Mouse (Mus musculus): ENCODE results near the gene 1700001C19Rik. TPM values are rescaled to one million over a fixed set of nuclear protein-coding genes. Genes with fewer than 3 reads are reported as not detected.

1700001C19Rik gene
- polyA plus RNA-seq, 2 experiments from 2014 or later, result not detected

DNA sequence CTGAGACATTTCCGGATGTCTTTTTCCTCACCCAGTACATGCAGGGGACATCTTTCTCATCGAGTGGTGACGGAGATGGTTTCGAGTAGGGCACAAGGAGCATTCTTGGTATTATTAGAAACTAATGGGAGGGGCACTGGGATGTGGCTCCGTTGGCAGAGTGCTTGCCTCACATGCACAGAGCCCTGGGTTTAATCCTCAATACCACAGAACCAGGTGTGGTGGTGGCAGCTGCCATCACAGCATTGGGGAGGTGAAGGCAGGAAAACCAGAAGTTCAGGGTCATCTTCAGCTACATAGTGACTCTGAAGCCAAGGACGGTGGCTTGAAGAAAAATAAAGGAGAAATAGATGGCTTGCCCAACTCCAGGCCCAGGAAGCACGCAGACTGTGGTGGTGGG lies 25.0 kb upstream of the 1700001C19Rik start:
- no peak for ATAC-seq

DNA sequence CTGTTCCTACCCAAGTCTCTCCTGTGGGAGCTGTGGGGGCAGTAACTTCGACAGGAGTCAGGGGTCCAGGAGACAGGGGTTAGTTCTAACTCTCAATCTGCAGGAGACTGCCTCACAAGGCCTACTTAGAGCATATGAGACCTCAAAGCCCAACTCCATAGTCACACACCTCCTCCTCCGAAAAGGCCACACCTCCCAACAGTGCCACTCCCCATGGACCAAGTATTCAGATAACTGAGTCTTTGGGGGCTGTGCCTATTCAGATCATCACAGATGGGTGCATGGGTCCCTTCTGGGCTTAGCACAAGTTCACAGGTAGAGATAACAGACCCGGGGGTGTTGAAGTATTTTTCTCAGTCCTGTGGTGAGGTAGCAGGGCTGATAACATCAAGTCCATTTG lies 24.5 kb upstream of the 1700001C19Rik start:
- ATAC-seq, result no peak

- no peak for ATAC-seq
These were observed 22.3 kb upstream of the 1700001C19Rik start for GRCm38 (mm10) chr17:47459341-47459919.

GRCm38 (mm10) chr17:47458936-47459335 lies 21.8 kb upstream of the 1700001C19Rik start:
- ATAC-seq, result no peak

DNA sequence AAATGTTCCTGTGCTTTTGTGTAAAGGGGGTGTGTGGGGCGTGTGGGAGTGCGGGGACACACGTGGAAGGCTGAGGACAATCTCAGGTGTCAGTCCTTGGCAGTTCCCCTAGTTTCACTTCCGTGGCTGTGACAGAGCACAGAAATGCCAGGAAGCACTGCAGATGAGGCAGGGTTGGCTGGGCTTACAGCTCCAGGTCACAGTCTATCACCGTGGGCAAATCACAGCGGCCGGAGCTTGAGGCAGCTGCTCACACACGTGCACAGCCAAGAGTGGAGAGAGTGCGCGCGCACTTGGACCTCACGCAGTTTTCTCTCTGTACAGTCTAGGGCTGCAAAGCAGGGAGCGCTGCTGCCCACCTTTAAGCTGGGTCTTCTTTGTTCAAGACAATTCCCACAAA lies 21.1 kb upstream of the 1700001C19Rik start:
- ATAC-seq, result no peak

DNA sequence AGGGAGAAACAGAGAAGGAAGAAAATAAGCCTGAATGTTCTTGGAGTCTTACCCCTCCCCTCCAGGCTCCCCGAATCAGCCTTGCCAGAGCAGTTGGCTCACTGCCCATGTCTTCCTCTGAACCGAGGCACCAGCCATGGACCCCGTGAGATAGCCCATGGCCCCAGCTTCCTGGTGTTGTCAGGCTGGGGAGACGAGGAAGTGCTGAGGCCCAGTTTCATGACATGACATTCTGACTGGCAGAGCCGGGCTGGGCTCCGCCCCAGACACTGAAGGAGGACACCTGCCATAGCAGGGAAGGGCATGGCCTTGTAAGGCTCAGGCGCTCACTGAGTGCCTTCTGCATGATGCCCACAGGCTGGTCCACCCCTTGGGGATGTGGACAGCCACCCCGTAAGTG lies 17.5 kb upstream of the 1700001C19Rik start:
- ATAC-seq, result no peak

- no peak for ATAC-seq
These were observed 15.7 kb upstream of the 1700001C19Rik start for GRCm38 (mm10) chr17:47452886-47453285.

DNA sequence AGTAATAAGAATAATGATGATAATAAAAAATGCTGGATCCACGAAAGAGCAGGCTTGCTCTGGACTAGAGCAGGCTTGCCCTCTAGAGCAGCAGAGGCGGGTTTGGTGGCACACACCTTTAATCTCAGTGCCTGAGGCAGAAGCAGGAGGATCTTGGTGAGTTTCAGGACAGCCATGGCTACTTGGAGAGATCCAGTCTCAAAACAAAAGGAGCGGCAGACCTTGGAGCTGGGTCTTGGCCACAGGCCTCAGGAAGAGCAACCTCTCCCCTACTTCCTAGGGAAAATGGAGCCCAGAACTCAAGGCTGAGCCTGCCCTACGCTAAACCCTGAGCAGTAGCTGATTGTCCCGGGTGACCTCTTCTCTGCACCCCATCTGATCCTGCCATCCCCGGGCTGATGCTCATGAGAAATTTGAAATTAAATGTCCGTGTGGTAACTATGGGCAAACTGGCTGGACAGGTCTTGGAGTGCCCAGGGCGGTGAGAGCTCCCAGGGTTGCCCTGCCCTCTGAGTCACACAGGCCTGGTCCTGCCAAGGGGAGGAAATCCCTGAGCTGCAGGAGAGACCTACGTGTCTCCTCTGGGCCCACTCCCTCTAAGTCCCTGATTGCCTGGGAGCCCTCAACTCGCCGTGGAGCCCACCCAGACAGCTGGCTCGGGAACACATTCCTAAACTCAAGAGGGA lies 13.8 kb upstream of the 1700001C19Rik start:
- ATAC-seq, result no peak

DNA sequence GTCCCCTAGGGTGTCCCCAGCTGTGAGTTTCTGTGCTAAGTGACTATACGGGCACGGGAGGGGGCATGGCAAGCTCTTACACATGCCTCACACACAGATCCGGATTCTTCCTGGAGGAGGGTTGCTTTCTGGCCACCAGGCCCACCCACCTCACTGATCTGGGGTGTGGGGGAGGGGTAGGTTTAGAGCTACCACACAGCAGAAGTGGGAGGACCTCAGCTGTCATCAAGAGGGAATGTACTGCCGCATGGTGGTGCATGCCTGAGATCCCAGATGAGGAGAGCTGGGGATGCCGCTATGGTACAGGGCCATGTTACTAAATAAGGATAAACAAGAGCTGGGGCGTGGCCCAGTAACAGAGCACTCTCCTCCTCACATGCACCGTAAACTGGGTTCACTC lies 13.1 kb upstream of the 1700001C19Rik start:
- ATAC-seq, result no peak

DNA sequence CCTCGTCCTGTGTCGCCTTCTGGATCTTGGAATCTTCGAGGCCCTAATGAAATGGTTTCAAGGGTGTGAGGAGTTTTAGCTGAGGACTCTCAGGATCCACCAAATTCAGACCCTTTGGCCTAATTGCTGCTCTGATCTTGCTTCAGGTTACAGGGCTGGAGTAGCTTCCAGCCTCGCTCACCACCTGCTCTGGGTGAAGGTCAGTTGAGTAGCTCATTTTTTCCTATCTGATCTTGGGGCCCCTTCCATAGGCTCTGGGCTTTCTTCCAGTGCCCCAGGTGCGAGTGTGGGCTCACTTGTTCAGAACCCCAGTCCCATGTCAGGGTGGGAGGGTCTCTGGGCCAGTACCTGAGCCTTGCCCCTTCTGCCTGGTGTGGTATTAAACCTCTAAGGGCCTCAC lies 12.3 kb upstream of the 1700001C19Rik start:
- no peak for ATAC-seq

DNA sequence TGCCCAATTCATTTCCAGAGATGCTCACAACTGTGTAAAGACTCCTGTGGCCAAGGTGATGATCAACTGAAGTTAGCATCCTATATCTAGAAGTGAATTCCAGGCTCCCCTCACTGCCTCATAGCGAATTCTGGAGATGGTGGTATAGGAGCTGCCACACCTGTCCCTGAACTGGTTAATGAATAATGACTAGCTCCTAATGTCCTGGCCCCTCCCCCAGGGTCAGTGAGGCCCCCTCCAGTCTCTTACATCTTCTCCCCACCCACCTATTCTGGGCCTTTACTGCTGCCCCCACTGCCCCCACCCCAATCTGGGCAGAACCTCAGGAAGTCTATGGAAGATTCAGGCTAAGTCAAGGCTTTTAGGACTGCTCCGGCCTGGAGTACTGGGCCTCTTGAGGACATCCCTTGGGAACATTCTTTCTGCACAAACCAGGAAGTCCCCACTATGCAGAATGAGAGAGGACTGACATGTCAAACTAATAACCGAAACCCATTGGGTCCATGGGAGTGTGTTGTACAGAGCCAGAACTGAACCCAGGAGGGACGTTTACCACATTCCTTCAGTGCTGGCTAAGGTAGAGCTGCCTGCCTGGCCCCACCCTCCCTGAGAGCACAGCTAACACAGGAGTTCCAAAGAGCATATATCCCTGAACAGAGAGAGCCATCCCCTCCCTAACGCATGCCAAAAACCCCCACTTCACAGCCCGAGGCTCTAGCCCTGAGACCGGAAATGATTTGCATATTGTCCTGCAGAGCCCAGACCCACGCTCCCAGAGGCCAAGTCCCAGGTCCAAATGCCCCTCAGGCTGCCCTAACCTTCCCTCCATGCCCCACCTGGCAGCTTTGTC lies 11.6 kb upstream of the 1700001C19Rik start:
- ATAC-seq, result no peak

DNA sequence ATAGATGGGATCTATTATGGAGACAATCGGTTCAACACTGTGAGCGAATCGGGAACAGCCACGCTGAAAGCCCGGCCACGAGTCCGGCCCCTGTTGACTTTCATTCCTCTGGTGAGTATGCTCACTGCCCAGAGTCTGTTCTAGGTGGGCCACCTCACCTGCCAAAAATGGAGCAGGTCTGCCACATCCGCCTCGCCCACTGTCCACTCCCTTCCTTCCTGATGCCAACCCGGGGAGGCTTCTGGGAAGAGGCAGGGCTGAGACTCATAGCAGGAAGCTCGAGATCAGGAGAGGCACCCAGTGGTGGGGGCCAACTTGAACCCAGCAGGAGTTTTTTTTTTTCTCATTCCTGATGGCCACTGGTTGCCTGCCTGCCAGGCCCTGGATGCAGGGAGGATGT lies 9.4 kb upstream of the 1700001C19Rik start:
- no peak for ATAC-seq

DNA sequence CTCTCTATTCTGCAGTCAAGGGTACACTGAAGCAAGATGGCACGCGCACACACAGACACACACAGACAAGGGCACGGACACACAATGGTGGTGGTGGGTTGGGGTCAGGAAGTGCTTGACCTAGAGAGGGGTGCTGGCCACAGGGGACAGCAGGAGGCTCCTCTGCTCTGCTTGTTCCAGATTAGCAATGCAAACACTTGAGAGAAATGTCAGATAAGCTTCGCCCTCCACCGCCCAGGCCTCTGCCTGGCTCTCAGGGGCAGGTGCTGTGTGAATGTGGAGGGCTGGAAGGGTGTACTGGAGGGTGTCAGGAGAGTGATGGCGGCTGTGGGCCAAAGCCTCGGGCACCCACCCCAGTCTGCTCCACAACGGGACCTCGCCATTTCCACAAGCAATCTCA lies 8.8 kb upstream of the 1700001C19Rik start:
- no peak for ATAC-seq

DNA sequence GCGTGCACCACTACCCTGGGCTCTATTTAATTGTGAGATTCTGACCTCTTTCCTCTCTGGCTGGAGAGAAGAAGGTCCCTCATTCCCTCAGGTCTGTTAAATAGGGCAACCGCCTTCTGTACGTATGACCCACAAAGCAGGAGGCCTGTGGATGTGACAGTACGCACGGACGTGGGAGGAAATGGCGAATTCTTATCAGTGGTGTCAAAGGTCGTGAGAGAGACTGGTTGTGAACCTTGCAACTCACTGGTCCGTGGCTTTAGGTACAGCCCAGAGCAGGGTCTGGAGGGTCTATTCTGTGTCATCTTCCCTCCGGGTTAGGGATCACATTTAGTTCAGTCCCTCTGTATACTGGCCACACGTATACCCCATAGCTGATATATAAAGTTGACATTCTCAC lies 8.3 kb upstream of the 1700001C19Rik start:
- no peak for ATAC-seq

GRCm38 (mm10) chr17:47444113-47444512 lies 6.9 kb upstream of the 1700001C19Rik start:
- no peak for ATAC-seq

- no peak for ATAC-seq
These were observed 5.1 kb upstream of the 1700001C19Rik start for GRCm38 (mm10) chr17:47442271-47442670.

DNA sequence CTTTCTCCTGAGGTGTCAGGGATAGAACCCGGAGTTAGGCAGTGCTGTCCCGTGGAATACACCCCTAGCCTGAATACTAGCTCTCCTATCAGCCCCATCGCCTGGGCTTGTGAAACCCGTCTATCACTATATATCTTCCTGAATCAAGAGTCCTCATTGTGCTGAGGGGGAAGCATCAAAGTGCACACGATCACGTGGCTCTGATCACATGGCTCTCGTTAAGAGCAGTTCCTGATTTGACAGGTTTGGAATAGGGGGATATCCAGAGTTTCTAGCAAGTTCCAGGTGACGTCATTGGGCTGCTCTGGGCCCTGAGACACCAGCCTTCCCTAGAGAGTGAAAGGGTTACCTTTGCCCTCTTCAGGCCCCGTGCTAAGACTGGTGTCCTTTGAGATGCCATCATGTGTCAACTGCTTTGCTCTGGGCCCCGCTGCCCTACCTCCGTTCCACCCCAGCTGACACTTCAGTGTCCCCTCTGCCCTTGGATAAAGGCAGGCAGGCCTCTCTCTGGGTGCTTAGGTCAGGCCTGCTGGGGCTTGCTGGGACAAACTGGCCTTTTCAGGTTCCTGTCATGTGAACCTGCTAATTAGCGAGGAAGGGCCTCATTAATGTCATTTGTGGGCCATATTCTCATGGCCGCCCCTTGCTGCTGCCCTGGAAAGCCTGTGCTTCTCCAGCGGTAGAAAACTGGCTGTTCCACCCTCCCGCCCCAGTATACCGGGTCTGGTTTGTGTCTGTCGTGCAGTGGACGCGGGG lies 4.3 kb upstream of the 1700001C19Rik start:
- ATAC-seq, result no peak

DNA sequence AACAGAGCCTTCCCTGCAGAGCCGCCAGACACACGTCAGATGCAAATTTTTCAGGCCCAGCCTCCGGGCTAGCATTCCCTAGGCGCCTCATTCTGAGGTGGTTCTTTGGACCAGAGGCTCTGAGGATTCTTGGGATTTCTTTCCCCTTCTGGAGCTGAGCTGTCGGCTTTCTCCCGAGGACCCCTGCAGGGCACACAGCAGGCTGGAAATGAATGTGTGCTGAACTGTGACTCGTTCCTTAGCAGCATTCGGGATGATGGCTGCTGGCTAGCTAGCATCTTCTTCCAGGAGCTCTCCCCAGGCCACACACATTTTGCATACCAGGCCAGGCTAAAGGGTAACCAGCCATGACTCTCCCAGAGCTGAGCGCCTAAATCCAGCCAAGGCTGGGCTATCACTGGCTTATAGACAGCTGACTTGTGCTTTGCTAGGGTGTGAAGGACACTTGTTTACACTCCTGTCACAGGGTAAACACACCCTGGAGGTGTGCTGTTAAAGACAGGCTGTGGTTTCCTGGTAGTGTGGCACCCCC lies 3.2 kb upstream of the 1700001C19Rik start:
- ATAC-seq, result no peak

GRCm38 (mm10) chr17:47439396-47440028 lies 2.3 kb upstream of the 1700001C19Rik start:
- ATAC-seq, result no peak

GRCm38 (mm10) chr17:47438611-47439010 lies 1.4 kb upstream of the 1700001C19Rik start:
- no peak for ATAC-seq

DNA sequence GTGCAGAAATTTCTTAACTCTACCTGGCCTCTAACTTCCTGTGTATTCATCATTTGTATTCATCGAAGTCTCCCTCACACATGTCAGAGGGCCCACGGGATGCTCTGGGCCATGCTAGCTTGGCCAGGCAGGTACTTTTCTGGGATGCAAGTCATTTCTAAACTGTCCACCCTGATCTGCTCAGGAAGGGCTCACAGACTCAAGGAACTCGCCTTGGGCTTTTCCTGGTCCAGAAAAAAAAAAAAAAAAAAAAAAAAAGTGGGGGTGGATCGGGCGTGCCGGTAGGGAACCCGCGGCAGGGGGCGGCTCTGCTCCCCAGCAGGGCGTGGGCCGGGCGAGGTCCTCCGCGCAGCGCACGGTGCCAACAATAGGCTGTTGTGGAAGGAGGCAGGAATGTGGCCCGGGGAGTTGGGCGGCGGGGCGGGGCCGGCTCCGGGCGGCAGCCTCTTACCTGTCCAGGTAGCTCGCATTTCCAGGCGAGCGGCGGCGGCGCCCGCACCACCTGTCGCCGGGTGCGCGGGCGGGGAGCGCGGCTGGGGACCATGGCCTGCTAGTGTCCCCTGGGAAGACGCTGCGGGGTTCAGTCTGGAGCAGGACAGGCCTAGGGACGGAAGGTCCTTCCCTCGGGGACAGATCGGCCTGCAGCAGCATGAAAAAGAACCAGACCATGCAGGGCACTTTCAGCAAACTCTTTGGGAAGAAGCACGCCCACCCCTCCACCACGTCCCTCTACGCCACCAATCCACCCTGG lies 845 bp downstream of the 1700001C19Rik start, which contains the start of gene AI661453:
TSS of gene AI661453 (plus strand) at position 460 of the 751 bp plus-strand sequence.
- peak; percentile 37 for ATAC-seq
